Mouse (Mus musculus) megakaryocyte, embryonic 14.5 days (primary cell): ENCODE results near the gene Kcnj10. TPM values are rescaled to one million over a fixed set of nuclear protein-coding genes. Genes with fewer than 3 reads are reported as not detected.

Source experiments
- H3K27me3 ChIP-seq: replicated peaks from 2 replicates; pipeline ENCODE3; 2012; ENCODE audit warnings: inconsistent platforms
- H3K36me3 ChIP-seq: replicated peaks from 2 replicates; pipeline ENCODE3; 2012; ENCODE audit warnings: low read length, inconsistent platforms, mixed read lengths
- H3K4me1 ChIP-seq: 2 replicates; pipeline ENCODE4 v1.6.1; 2012; ENCODE audit warnings: inconsistent platforms
- H3K4me3 ChIP-seq: replicated peaks from 2 replicates; pipeline ENCODE3; 2012; ENCODE audit warnings: moderate library complexity, mild to moderate bottlenecking, inconsistent platforms
- H3K9me3 ChIP-seq: 2 replicates; pipeline ENCODE4 v1.6.1; 2012; ENCODE audit warnings: inconsistent platforms
- FLI1 ChIP-seq: IDR thresholded peaks from 2 replicates; pipeline ENCODE4 v1.6.1; 2012; ENCODE audit warnings: low read length, inconsistent platforms, mixed read lengths
- GATA1 ChIP-seq: IDR thresholded peaks from 3 replicates; pipeline ENCODE4 v1.6.1; 2012; ENCODE audit warnings: mixed read lengths, low read length, inconsistent platforms, borderline replicate concordance
- polyA plus RNA-seq: library from polyadenylated mRNA; stranded (reverse); fragments of >175 nt; gene quantifications from 2 replicates; pipeline ENCODE4 v1.2.3, GENCODE M21; 2012; ENCODE audit warnings: low replicate concordance; ENCODE audit not compliant: insufficient read depth

The Kcnj10 gene
- polyA plus RNA-seq, 1 experiment = 0.12 TPM

DNA sequence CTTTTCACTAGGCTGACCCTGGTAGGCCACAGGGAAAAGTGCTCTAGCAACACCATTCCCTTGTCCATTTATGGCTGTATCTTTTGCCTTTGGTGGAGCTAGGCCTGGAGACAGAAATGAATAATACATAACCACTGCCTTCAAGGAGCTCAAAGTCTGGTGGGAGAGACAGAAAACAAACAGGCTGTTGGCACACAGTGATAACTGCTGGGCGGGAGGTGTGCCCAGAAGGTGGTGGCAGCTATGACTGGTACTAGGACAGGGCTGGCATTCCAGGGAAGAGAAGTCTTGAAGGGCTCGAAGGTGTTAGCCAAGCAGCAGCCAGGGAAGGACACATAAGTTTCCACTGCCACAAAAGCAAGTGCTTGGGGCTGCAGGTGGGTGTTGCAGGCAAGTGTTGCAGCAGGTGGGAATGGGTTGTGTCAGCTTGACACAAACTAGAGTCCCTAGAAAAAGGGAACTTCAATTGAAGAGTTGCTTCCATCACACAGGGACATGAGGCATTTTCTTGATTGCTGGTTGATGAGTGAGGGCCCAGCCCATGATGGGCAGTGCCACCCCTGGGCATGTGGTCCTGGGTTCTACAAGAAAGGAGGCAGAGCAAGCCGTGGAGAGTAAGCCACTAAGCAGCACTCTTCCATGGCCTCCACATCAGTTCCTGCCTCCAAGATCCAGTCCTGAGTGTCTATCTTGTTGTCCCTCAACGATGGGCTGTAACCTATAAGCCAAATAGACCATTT is 72.7 kb downstream of the Kcnj10 start:
- TF ChIP-seq GATA1 (no peak), FLI1 (no peak)
- Histone ChIP-seq H3K36me3 (no peaks in the 10 kb centered on the region), H3K4me3 (no peak overlapping the region), H3K9me3 (no peaks in the 10 kb centered on the region), H3K27me3 (peaks cover 21% of the 10 kb centered on the region), H3K4me1 (peaks cover 23% of the 10 kb centered on the region)

DNA sequence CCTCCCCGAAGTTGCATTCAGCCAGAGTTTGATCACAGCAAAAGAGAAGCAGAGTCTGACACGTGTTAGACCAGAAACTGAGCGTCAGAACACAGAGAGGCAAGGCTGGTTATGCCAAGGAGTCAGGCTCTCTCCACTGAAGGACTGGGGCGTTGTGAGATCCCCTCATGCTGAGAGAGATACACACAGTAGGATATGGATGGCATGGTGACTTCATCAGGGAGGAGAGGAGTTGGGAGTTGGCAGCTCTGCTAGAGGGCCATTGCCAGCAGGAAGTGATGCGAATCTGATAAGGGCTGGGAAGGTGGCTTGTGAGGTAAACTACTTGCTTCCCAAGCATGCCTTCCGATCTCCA is 73.2 kb downstream of the Kcnj10 start:
- peaks cover 23% of the 10 kb centered on the region for H3K4me1 ChIP-seq
- H3K36me3 ChIP-seq = no peaks in the 10 kb centered on the region
- H3K9me3 ChIP-seq = no peaks in the 10 kb centered on the region
- H3K27me3 ChIP-seq = peaks cover 21% of the 10 kb centered on the region
- H3K4me3 ChIP-seq = no peak overlapping the region
- TF ChIP-seq FLI1 (no peak), GATA1 (no peak)

DNA sequence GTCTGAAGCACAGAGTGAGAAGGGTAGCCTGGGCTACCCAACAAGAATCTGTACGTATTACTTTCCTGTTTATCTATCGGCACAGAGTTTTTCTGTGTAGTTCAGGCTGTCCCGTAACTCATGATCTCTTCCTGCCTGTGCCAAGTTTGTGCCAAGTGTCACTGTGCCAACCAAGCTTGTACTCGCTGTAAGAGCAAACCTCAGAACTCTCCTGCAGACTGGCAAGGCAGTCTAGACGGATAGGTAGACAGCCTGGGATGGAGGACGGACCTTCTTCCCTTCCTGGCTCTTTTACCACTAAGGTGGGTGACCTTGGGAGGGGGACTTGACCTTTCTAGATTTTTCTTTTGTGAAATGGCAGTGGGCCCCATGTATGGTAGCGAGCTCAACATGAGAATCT is 74.1 kb downstream of the Kcnj10 start:
- Histone ChIP-seq H3K4me3 (no peak overlapping the region), H3K36me3 (no peaks in the 10 kb centered on the region), H3K9me3 (0 out of 2 replicates have a peak, but pooled peaks cover under 1% of the 10 kb centered on the region), H3K4me1 (peaks cover 20% of the 10 kb centered on the region), H3K27me3 (peaks cover 21% of the 10 kb centered on the region)
- TF ChIP-seq FLI1 (no peak), GATA1 (no peak)

DNA sequence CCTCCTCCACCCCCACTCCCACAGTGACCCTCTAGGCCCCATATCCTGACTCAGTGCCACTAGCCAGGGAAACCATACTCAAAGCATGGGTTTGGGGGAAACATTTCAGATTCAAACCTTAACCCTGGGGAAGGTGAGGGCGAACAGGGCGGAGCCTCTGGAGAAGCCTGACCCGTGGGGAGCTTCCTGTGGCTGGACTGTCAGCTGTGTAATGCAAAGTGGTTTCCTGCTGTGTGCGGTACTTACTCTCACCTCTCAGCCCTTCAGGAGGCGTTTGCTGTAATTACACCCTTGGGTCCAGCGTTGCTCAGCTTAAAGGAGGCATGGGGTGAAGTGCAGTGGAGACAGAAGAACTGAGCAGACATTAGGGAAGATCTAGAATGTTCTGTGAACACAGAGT is 77.2 kb downstream of the Kcnj10 start:
- Histone ChIP-seq H3K9me3 (0 out of 2 replicates have a peak, but pooled peaks cover 8% of the 10 kb centered on the region), H3K4me3 (no peak overlapping the region), H3K36me3 (no peaks in the 10 kb centered on the region), H3K27me3 (peaks cover 18% of the 10 kb centered on the region), H3K4me1 (peaks cover 14% of the 10 kb centered on the region)
- TF ChIP-seq GATA1 (no peak), FLI1 (no peak)

DNA sequence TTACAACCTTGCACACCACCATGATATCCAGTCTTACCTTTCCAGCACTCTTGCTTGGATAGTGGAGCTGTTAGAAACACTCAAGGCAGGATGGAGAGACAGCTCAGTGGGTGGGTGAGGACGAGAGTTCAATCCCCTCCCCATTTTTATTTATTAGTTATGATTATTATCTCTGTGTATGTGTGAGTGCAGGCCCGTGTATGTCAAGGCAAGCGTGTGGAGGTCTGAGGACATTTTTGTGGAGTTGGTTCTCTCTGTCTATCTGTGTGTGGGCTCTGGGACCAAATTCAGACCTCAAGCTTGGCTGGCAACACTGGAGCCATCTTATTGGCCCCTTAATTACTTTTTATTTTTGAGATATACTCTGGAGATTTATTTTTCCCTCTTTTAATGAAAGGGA is 77.6 kb downstream of the Kcnj10 start:
- Histone ChIP-seq H3K27me3 (peaks cover 14% of the 10 kb centered on the region), H3K9me3 (0 out of 2 replicates have a peak, but pooled peaks cover 8% of the 10 kb centered on the region), H3K4me3 (no peak overlapping the region), H3K4me1 (peaks cover 16% of the 10 kb centered on the region), H3K36me3 (no peaks in the 10 kb centered on the region)
- no peak for TF ChIP-seq GATA1
- no peak for TF ChIP-seq FLI1

DNA sequence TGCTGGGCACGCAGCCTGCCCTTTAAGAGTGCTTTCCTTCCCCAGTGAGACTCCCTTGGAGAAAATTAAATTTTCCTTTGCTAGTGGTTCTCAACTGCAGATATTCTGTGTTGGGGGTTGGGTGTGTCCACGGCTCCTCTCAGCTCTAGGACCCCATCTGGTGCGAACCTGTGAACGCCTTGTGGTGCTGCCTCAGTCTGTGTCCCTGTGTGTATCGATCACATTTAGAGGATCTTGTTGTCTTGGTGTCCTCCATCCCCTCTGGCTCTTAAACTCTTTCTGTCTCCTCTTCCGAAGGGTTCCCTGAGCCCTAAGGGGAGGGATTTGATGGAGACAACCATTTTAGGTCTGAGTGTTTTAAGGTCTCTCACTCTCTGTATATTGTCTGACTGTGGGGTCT is 79.2 kb downstream of the Kcnj10 start:
- no peak overlapping the region for H3K4me3 ChIP-seq
- TF ChIP-seq GATA1 (no peak), FLI1 (no peak)
- H3K27me3 ChIP-seq = peaks cover 1% of the 10 kb centered on the region
- H3K4me1 ChIP-seq = peaks cover 16% of the 10 kb centered on the region
- 0 out of 2 replicates have a peak, but pooled peaks cover 8% of the 10 kb centered on the region for H3K9me3 ChIP-seq
- no peaks in the 10 kb centered on the region for H3K36me3 ChIP-seq

DNA sequence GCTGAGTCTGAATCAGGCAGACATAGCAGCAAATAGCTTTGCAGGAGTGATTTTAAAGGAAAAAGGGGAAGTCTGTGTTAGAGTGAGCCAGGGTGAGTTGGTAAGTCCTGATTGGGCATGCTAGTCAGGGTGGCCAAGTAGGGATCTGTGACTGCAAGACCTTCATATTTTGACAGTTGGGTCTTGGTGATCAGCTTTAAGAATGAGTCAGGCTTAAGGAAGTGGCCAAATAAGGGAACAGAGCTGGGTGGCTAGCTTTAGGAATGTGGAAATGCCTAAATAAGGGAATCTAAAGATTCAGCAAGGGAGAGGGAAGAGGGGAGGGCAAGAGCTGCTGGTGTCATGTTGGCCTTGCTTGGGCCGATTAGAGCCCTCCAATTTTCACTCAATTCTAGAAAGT is 82.4 kb downstream of the Kcnj10 start:
- no peaks in the 10 kb centered on the region for H3K36me3 ChIP-seq

More for the DNA sequence above, 82.4 kb downstream of the Kcnj10 start:
- peaks cover 2% of the 10 kb centered on the region for H3K27me3 ChIP-seq
- no peak overlapping the region for H3K4me3 ChIP-seq
- H3K9me3 ChIP-seq = 0 out of 2 replicates have a peak, but pooled peaks cover 8% of the 10 kb centered on the region
- TF ChIP-seq GATA1 (no peak), FLI1 (no peak)
- H3K4me1 ChIP-seq = peaks cover 13% of the 10 kb centered on the region

Other genes starting within 250 kb of the Kcnj10 start
- gene Pex19, start 214.5 kb upstream of the Kcnj10 start, polyA plus RNA-seq = 4.1 and 18.9 TPM in 2 replicates
- gene Dcaf8, start 193.1 kb upstream of the Kcnj10 start, polyA plus RNA-seq = 15.0 and 34.6 TPM in 2 replicates
- 6.9 and 11.9 TPM in 2 replicates for gene Pea15a, start 134.4 kb upstream of the Kcnj10 start, polyA plus RNA-seq
- not detected in 2 replicates for gene Casq1, start 121.3 kb upstream of the Kcnj10 start, polyA plus RNA-seq
- not detected in 2 replicates for gene Atp1a4, start 82.8 kb upstream of the Kcnj10 start, polyA plus RNA-seq
- gene Igsf8, start 79.6 kb upstream of the Kcnj10 start, polyA plus RNA-seq = 18.9 and 46.3 TPM in 2 replicates
- gene Atp1a2, start 43.1 kb upstream of the Kcnj10 start, polyA plus RNA-seq = 0.03 TPM in 1 of 2 replicates, not detected in the other
- gene Kcnj9, start 11.9 kb upstream of the Kcnj10 start, polyA plus RNA-seq = 0.13 TPM in 1 of 2 replicates, not detected in the other
- 4.1 and 7.8 TPM in 2 replicates for gene Pigm, start 35.3 kb downstream of the Kcnj10 start, polyA plus RNA-seq
- not detected in 2 replicates for gene Slamf9, start 134.1 kb downstream of the Kcnj10 start, polyA plus RNA-seq
- gene Igsf9, start 140.6 kb downstream of the Kcnj10 start, polyA plus RNA-seq = 0.41 and 0.68 TPM in 2 replicates
- 725 and 2,302 TPM in 2 replicates for gene Tagln2, start 158.8 kb downstream of the Kcnj10 start, polyA plus RNA-seq
- 0.93 TPM in 1 of 2 replicates, not detected in the other for gene Cfap45, start 179.6 kb downstream of the Kcnj10 start, polyA plus RNA-seq
- not detected in 2 replicates for gene Vsig8, start 214.7 kb downstream of the Kcnj10 start, polyA plus RNA-seq
- 0.13 TPM in 1 of 2 replicates, not detected in the other for gene Slamf8, start 249.4 kb downstream of the Kcnj10 start, polyA plus RNA-seq